Mouse (Mus musculus): ENCODE results near the gene Timm9. TPM values are rescaled to one million over a fixed set of nuclear protein-coding genes. Genes with fewer than 3 reads are reported as not detected.

Gene Timm9
- total and polyA plus RNA-seq, 3 experiments: 77.3 to 127 (median 82.8) TPM

DNA sequence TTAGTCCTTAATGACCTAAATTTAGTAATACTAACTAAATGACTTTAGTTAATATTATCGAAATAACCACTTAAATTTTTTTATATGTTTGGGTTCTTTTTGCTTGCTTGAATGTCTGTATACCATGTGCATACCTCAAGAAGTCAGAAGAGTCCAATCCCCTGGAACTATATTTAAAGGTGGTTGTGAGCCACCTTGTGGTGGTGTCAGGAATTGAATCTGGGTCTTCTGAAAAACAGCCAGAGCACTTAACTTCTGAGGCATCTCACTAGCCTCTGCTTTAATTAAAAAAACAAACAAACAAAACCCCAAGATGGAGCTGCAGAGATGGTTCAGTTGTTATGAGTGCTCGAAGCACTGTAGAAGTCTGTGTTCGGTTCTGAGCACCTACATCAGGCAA lies 11.2 kb upstream of the Timm9 start:
- H3K27me3 ChIP-seq (replicated peaks): no peaks in the 10 kb centered on the region
- H3K9ac ChIP-seq (ENCODE audit: insufficient read depth, low read depth): no peak overlapping the region
- peak; percentile 56 for DNase-seq (ENCODE audit: extremely low read depth)
- H3K36me3 ChIP-seq (replicated peaks in 1 of 2; ENCODE audit: control insufficient read depth in 1 of 2, insufficient read depth in 1 of 2, low read length in 1 of 2): peaks cover 42 to 86% of the 10 kb centered on the region in 2 experiments
- H3K4me2 ChIP-seq (ENCODE audit: insufficient read depth, low read depth, poor library complexity, severe bottlenecking): no peak overlapping the region
- H3K79me2 ChIP-seq (replicated peaks; ENCODE audit: control insufficient read depth, extremely low read depth, insufficient read depth, poor library complexity, severe bottlenecking): no peaks in the 10 kb centered on the region
- dilution Hi-C loops (cut with MboI; ENCODE audit: extremely low pct_ligation_motif_present, extremely low pct_unique_long_range_greater_than_20kb, low sequenced_read_pairs): no loop called here
- no peaks in the 10 kb centered on the region for H3K9me3 ChIP-seq (replicated peaks; ENCODE audit: low read length)
- peaks cover 0 to 4% of the 10 kb centered on the region in 2 experiments; a peak in 1 of 4 replicates for H3K4me1 ChIP-seq (ENCODE audit: control insufficient read depth in 1 of 2, insufficient read depth in 2 of 2)
- no peak overlapping the region for H3K27ac ChIP-seq (ENCODE audit: insufficient read depth, low read depth)
- in situ Hi-C loops (cut with MboI; ENCODE audit: low pct_ligation_motif_present, low pct_unique_long_range_greater_than_20kb, low sequenced_read_pairs): loop anchor here (25.0 kb wide), 1 partner anchor 565 kb away; no protein-coding TSS in a partner anchor
- no peak overlapping the region for H3K4me3 ChIP-seq (replicated peaks in 1 of 3; ENCODE audit: low read depth in 2 of 3, low read length in 2 of 3, poor library complexity in 1 of 3)
- TF ChIP-seq MEF2A (IDR thresholded peaks at IDR 0.05; ENCODE audit: borderline replicate concordance, low read depth, low read length) (no peak), CTCF (conservative IDR thresholded peaks at IDR 0.05 in 1 of 2, IDR thresholded peaks at IDR 0.05 in 1 of 2; ENCODE audit: low read depth in 2 of 2, low read length in 2 of 2) (peak; percentile 73 to 77), RAD21 (IDR thresholded peaks at IDR 0.05; ENCODE audit: low read depth, low read length) (peak; percentile 62), SMC3 (IDR thresholded peaks at IDR 0.05; ENCODE audit: low read depth, low read length) (peak; percentile 50)

- H3K4me2 ChIP-seq (ENCODE audit: insufficient read depth, low read depth, poor library complexity, severe bottlenecking): no peak overlapping the region
- no peaks in the 10 kb centered on the region for H3K27me3 ChIP-seq (replicated peaks)
- dilution Hi-C loops (cut with MboI; ENCODE audit: extremely low pct_ligation_motif_present, extremely low pct_unique_long_range_greater_than_20kb, low sequenced_read_pairs): no loop called here
- H3K36me3 ChIP-seq (replicated peaks in 1 of 2; ENCODE audit: control insufficient read depth in 1 of 2, insufficient read depth in 1 of 2, low read length in 1 of 2): peaks cover 26 to 64% of the 10 kb centered on the region in 2 experiments
- H3K9me3 ChIP-seq (replicated peaks; ENCODE audit: low read length): no peaks in the 10 kb centered on the region
- peaks cover 0 to 13% of the 10 kb centered on the region in 2 experiments; a peak in 1 of 4 replicates for H3K4me1 ChIP-seq (ENCODE audit: control insufficient read depth in 1 of 2, insufficient read depth in 2 of 2)
- in situ Hi-C loops (cut with MboI; ENCODE audit: low pct_ligation_motif_present, low pct_unique_long_range_greater_than_20kb, low sequenced_read_pairs): loop anchor here (25.0 kb wide), 1 partner anchor 571 kb away; no protein-coding TSS in a partner anchor
- no peak overlapping the region for H3K27ac ChIP-seq (ENCODE audit: insufficient read depth, low read depth)
- no peak for TF ChIP-seq JUND (conservative IDR thresholded peaks at IDR 0.05; ENCODE audit: low read depth, low read length)
- TF ChIP-seq MYC (IDR thresholded peaks at IDR 0.05; ENCODE audit: low read depth, low read length): no peak
- TF ChIP-seq E2F4 (IDR thresholded peaks at IDR 0.05; ENCODE audit: insufficient replicate concordance, low read depth, low read length): no peak
- no peak for TF ChIP-seq POLR2AphosphoS2 (IDR thresholded peaks at IDR 0.05; ENCODE audit: low read depth, low read length)
- TF ChIP-seq MXI1 (IDR thresholded peaks at IDR 0.05; ENCODE audit: low read depth, low read length): no peak
- TF ChIP-seq ZMIZ1 (IDR thresholded peaks at IDR 0.05; ENCODE audit: low read depth, low read length): no peak
- TF ChIP-seq HCFC1 (IDR thresholded peaks at IDR 0.05; ENCODE audit: low read depth, low read length): no peak
- no peak for TF ChIP-seq USF1 (IDR thresholded peaks at IDR 0.05; ENCODE audit: low read depth, low read length)
- TF ChIP-seq MAFK (IDR thresholded peaks at IDR 0.05; ENCODE audit: insufficient replicate concordance, low read length): no peak
- TF ChIP-seq POLR2A (IDR thresholded peaks at IDR 0.05; ENCODE audit: low read depth, low read length): no peak
- TF ChIP-seq EP300 (IDR thresholded peaks at IDR 0.05; ENCODE audit: low read length): no peak
- no peak for TF ChIP-seq CHD2 (IDR thresholded peaks at IDR 0.05; ENCODE audit: low read length)
- no peak for TF ChIP-seq KAT2A (IDR thresholded peaks at IDR 0.05; ENCODE audit: insufficient replicate concordance, low read length)
- TF ChIP-seq RCOR1 (conservative IDR thresholded peaks at IDR 0.05; ENCODE audit: low read depth, low read length): no peak
- peaks cover 15% of the 10 kb centered on the region for H3K79me2 ChIP-seq (replicated peaks; ENCODE audit: control insufficient read depth, extremely low read depth, insufficient read depth, poor library complexity, severe bottlenecking)
- H3K9ac ChIP-seq (ENCODE audit: insufficient read depth, low read depth): no peak overlapping the region
- DNase-seq (ENCODE audit: extremely low read depth): no peak
- H3K4me3 ChIP-seq (replicated peaks in 1 of 3; ENCODE audit: low read depth in 2 of 3, low read length in 2 of 3, poor library complexity in 1 of 3): no peak overlapping the region
These were observed 4.7 kb upstream of the Timm9 start for GRCm38 (mm10) chr12:71141189-71141588.

All from CH12.LX (cell line).